Mouse (Mus musculus) embryonic facial prominence, embryonic 10.5 days (tissue): ENCODE measurements around the gene Hist2h3c1. TPM values are rescaled to one million over a fixed set of nuclear protein-coding genes. Genes with fewer than 3 reads are reported as not detected.
A peak's percentile ranks its signal among the peaks of the same experiment; 100 is the strongest.

Experiments
- DNase-seq: peaks from one replicate; pipeline ENCODE4 v3.0.0-alpha.2; 2017; ENCODE audit warnings: low spot score
- H3K27ac ChIP-seq: fragments of 300-500 bp; sonication (generic); replicated peaks from 2 replicates; pipeline ENCODE4 v1.5.1; 2016; ENCODE audit warnings: mild to moderate bottlenecking
- H3K27me3 ChIP-seq: fragments of 300-500 bp; sonication (generic); replicated peaks from 2 replicates; pipeline ENCODE4 v1.6.1; 2016; ENCODE audit warnings: low read depth, mild to moderate bottlenecking; ENCODE audit not compliant: poor library complexity, severe bottlenecking
- H3K36me3 ChIP-seq: fragments of 300-500 bp; sonication (generic); replicated peaks from 2 replicates; pipeline ENCODE4 v1.6.1; 2016; ENCODE audit warnings: mild to moderate bottlenecking, moderate library complexity
- H3K4me1 ChIP-seq: fragments of 300-500 bp; sonication (generic); 2 replicates; pipeline ENCODE4 v1.6.1; 2016
- H3K4me3 ChIP-seq: fragments of 300-500 bp; sonication (generic); 2 replicates; pipeline ENCODE4 v1.5.1; 2016; ENCODE audit warnings: mild to moderate bottlenecking, moderate library complexity
- H3K9me3 ChIP-seq: fragments of 300-500 bp; sonication (generic); 2 replicates; pipeline ENCODE4 v1.6.1; 2016; ENCODE audit warnings: mild to moderate bottlenecking
- WGBS: fragments of 180-500 bp; shearing (Covaris S2); methylation state at CpG from one replicate; pipeline ENCODE4 v1.1.7; 2016; 5-methylcytosine and 5-hydroxymethylcytosine counted together
- polyA plus RNA-seq: library from polyadenylated mRNA; unstranded; fragments of >200 nt; fragmentation: Nextera tagmentation; extraction: Ambion mirVana; gene quantifications from 2 replicates; pipeline ENCODE4 v1.2.1, GENCODE M21; 2016

The Hist2h3c1 gene
- polyA plus RNA-seq, 1 experiment from 2014 or later = 0.81 TPM

- peak overlapping the region; percentile 97 for H3K27ac ChIP-seq
- H3K9me3 ChIP-seq = no peaks in the 10 kb centered on the region
- H3K4me1 ChIP-seq = peaks cover 54% of the 10 kb centered on the region
- H3K27me3 ChIP-seq = no peaks in the 10 kb centered on the region; the same call in 1 of the 2 replicates
- DNase-seq = peak; percentile 26
- peak overlapping the region; percentile 70 for H3K4me3 ChIP-seq
- no peaks in the 10 kb centered on the region for H3K36me3 ChIP-seq
- 22% methylated on average over 9 of the region's 9 CpGs for WGBS
Observed at GRCm38 (mm10) chr3:96221640-96222038, 24.8 kb upstream of the Hist2h3c1 start.

- H3K36me3 ChIP-seq = no peaks in the 10 kb centered on the region
- H3K27ac ChIP-seq = no peak overlapping the region; the same call in 1 of the 2 replicates
- peaks cover 65% of the 10 kb centered on the region for H3K4me1 ChIP-seq
- no peaks in the 10 kb centered on the region for H3K9me3 ChIP-seq
- no peak for DNase-seq
- peak overlapping the region; percentile 70; the same call in 1 of the 2 replicates for H3K4me3 ChIP-seq
- 89% methylated on average over 4 of the region's 4 CpGs for WGBS
- no peaks in the 10 kb centered on the region for H3K27me3 ChIP-seq
Observed at GRCm38 (mm10) chr3:96222774-96223173, 23.7 kb upstream of the Hist2h3c1 start.

GRCm38 (mm10) chr3:96225421-96225820 lies 21.1 kb upstream of the Hist2h3c1 start:
- H3K27me3 ChIP-seq = no peaks in the 10 kb centered on the region
- no peak for DNase-seq
- no peaks in the 10 kb centered on the region for H3K36me3 ChIP-seq
- 28% methylated on average over 2 of the region's 2 CpGs for WGBS
- peaks cover 54% of the 10 kb centered on the region for H3K4me1 ChIP-seq
- no peaks in the 10 kb centered on the region for H3K9me3 ChIP-seq
- H3K4me3 ChIP-seq = no peak overlapping the region
- H3K27ac ChIP-seq = peak overlapping the region; percentile 48

GRCm38 (mm10) chr3:96226695-96227648 lies 19.5 kb upstream of the Hist2h3c1 start:
- Histone ChIP-seq H3K36me3 (no peaks in the 10 kb centered on the region), H3K27me3 (no peaks in the 10 kb centered on the region), H3K4me1 (peaks cover 44% of the 10 kb centered on the region), H3K4me3 (no peak overlapping the region), H3K9me3 (no peaks in the 10 kb centered on the region), H3K27ac (peak overlapping the region; percentile 30)
- 69% methylated on average over 8 of the region's 8 CpGs for WGBS
- no peak for DNase-seq

- H3K9me3 ChIP-seq = no peaks in the 10 kb centered on the region
- H3K27me3 ChIP-seq = no peaks in the 10 kb centered on the region
- H3K27ac ChIP-seq = no peak overlapping the region
- WGBS = 73% methylated on average over 2 of the region's 2 CpGs
- no peak for DNase-seq
- H3K4me3 ChIP-seq = no peak overlapping the region
- peaks cover 27% of the 10 kb centered on the region for H3K4me1 ChIP-seq
- no peaks in the 10 kb centered on the region for H3K36me3 ChIP-seq
Observed at GRCm38 (mm10) chr3:96228828-96229227, 17.7 kb upstream of the Hist2h3c1 start.

- no peak for DNase-seq
- no peak overlapping the region for H3K4me3 ChIP-seq
- no peaks in the 10 kb centered on the region for H3K27me3 ChIP-seq
- H3K4me1 ChIP-seq = peaks cover 22% of the 10 kb centered on the region
- no peaks in the 10 kb centered on the region for H3K36me3 ChIP-seq
- H3K9me3 ChIP-seq = no peaks in the 10 kb centered on the region
- no peak overlapping the region for H3K27ac ChIP-seq
- WGBS = 74% methylated on average over 2 of the region's 2 CpGs
Observed at GRCm38 (mm10) chr3:96230404-96230803, 16.1 kb upstream of the Hist2h3c1 start.

GRCm38 (mm10) chr3:96230910-96231757 lies 15.4 kb upstream of the Hist2h3c1 start:
- Histone ChIP-seq H3K27ac (no peak overlapping the region), H3K4me1 (peaks cover 17% of the 10 kb centered on the region), H3K36me3 (no peaks in the 10 kb centered on the region), H3K4me3 (no peak overlapping the region), H3K9me3 (no peaks in the 10 kb centered on the region), H3K27me3 (no peaks in the 10 kb centered on the region)
- DNase-seq = no peak
- WGBS = 75% methylated on average over 4 of the region's 4 CpGs

GRCm38 (mm10) chr3:96231758-96232120 lies 14.7 kb upstream of the Hist2h3c1 start:
- no peak for DNase-seq
- Histone ChIP-seq H3K27me3 (no peaks in the 10 kb centered on the region), H3K9me3 (no peaks in the 10 kb centered on the region), H3K27ac (no peak overlapping the region), H3K4me1 (peaks cover 12% of the 10 kb centered on the region), H3K36me3 (no peaks in the 10 kb centered on the region), H3K4me3 (no peak overlapping the region)
- WGBS = 66% methylated on average over 2 of the region's 2 CpGs

GRCm38 (mm10) chr3:96234914-96235313 lies 11.6 kb upstream of the Hist2h3c1 start:
- DNase-seq = no peak
- Histone ChIP-seq H3K36me3 (no peaks in the 10 kb centered on the region), H3K4me1 (peaks cover 11% of the 10 kb centered on the region), H3K27ac (no peak overlapping the region), H3K4me3 (no peak overlapping the region), H3K9me3 (no peaks in the 10 kb centered on the region), H3K27me3 (no peaks in the 10 kb centered on the region)
- WGBS = 88% methylated on average over 2 of the region's 2 CpGs

GRCm38 (mm10) chr3:96235836-96236235 lies 10.6 kb upstream of the Hist2h3c1 start:
- 52% methylated on average over 3 of the region's 3 CpGs for WGBS
- H3K4me3 ChIP-seq = no peak overlapping the region; the same call in 1 of the 2 replicates
- peaks cover 16% of the 10 kb centered on the region for H3K4me1 ChIP-seq
- H3K27ac ChIP-seq = no peak overlapping the region; the same call in 1 of the 2 replicates
- H3K9me3 ChIP-seq = no peaks in the 10 kb centered on the region
- H3K36me3 ChIP-seq = no peaks in the 10 kb centered on the region
- DNase-seq = no peak
- no peaks in the 10 kb centered on the region for H3K27me3 ChIP-seq

- WGBS = 82% methylated on average over 4 of the region's 4 CpGs
- DNase-seq = peak; percentile 33
- Histone ChIP-seq H3K27me3 (no peaks in the 10 kb centered on the region), H3K36me3 (no peaks in the 10 kb centered on the region), H3K9me3 (no peaks in the 10 kb centered on the region), H3K4me1 (peaks cover 19% of the 10 kb centered on the region), H3K27ac (peak overlapping the region; percentile 90), H3K4me3 (peak overlapping the region; percentile 60)
Observed at GRCm38 (mm10) chr3:96236834-96237334, 9.6 kb upstream of the Hist2h3c1 start.

- WGBS = 31% methylated on average over 7 of the region's 7 CpGs
- DNase-seq = peak; percentile 52
Observed at GRCm38 (mm10) chr3:96237335-96237903, 9.1 kb upstream of the Hist2h3c1 start.

More at GRCm38 (mm10) chr3:96237335-96237903, 9.1 kb upstream of the Hist2h3c1 start:
- Histone ChIP-seq H3K4me1 (peaks cover 22% of the 10 kb centered on the region), H3K36me3 (no peaks in the 10 kb centered on the region), H3K27me3 (no peaks in the 10 kb centered on the region), H3K4me3 (peak overlapping the region; percentile 60), H3K27ac (peak overlapping the region; percentile 90), H3K9me3 (no peaks in the 10 kb centered on the region)
